Mouse (Mus musculus): ENCODE measurements around the gene Rbfox1. TPM values are rescaled to one million over a fixed set of nuclear protein-coding genes. Genes with fewer than 3 reads are reported as not detected.

Rbfox1 gene
- polyA plus RNA-seq, 1 experiment from 2014 or later = 4.5 TPM

DNA sequence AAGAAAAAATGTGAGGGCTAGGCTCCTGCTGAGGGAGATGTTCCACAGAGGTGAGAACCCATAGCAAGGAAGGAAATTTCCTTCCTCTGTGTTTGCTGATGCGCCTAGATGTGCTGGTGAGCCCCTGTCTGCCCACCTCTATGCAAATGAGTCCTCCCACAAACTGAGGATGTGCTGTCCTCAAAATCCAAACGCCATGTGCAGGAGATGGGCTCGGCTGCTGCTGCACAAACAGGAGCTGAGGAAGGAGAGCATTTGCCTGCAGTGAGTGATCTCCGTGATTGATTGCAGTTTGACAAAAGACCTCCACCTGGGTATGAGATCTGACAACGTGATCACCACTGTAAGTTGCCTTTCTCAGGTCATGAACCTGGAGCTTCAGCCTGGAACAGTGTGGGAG lies 1308.4 kb downstream of the Rbfox1 start:
- Histone ChIP-seq H3K27me3 (ENCODE audit: control insufficient read depth, insufficient read depth, low read length) (no peaks in the 10 kb centered on the region), H3K27ac (ENCODE audit: low read length) (no peak overlapping the region), H3K4me2 (ENCODE audit: low read depth, low read length) (no peak overlapping the region), H3K9me3 (replicated peaks; ENCODE audit: control insufficient read depth, low read length) (no peaks in the 10 kb centered on the region), H3K9ac (ENCODE audit: low read length) (no peak overlapping the region), H3K4me3 (replicated peaks; ENCODE audit: low read length) (no peak overlapping the region), H3K4me1 (ENCODE audit: control insufficient read depth, insufficient read depth, low read length) (no peaks in the 10 kb centered on the region), H3K36me3 (ENCODE audit: control insufficient read depth, insufficient read depth, low read length) (no peaks in the 10 kb centered on the region)
- WGBS = 46% methylated on average over 5 of the region's 5 CpGs
- ATAC-seq (ENCODE audit: insufficient read depth, low FRiP score) = no peak

GRCm38 (mm10) chr16:7197953-7198352 lies 1312.8 kb downstream of the Rbfox1 start:
- Histone ChIP-seq H3K4me1 (ENCODE audit: control insufficient read depth, insufficient read depth, low read length) (no peaks in the 10 kb centered on the region), H3K9ac (ENCODE audit: low read length) (no peak overlapping the region), H3K36me3 (ENCODE audit: control insufficient read depth, insufficient read depth, low read length) (no peaks in the 10 kb centered on the region), H3K4me2 (ENCODE audit: low read depth, low read length) (no peak overlapping the region), H3K4me3 (replicated peaks; ENCODE audit: low read length) (no peak overlapping the region), H3K9me3 (replicated peaks; ENCODE audit: control insufficient read depth, low read length) (no peaks in the 10 kb centered on the region), H3K27ac (ENCODE audit: low read length) (no peak overlapping the region), H3K27me3 (ENCODE audit: control insufficient read depth, insufficient read depth, low read length) (no peaks in the 10 kb centered on the region)
- ATAC-seq (ENCODE audit: insufficient read depth, low FRiP score) = no peak
- 77% methylated on average over 5 of the region's 5 CpGs for WGBS

DNA sequence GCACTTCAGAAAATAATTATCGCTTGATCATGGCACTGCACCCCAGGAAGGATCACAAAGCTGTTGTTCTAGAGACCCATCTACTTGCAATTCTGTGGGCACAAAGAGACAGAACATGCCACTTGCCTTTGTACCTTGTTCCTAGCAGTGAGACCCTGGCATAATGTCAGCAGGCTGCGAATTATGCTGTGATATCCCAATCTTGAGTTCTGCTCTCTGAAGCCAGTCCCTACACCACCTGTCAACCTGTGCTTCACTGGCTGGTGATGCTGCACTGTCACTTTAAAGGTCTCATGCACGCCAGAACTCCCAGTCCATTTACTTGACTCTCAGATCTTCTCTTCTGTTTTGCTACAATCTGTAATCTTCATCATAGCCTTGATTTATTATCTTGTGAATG lies 1315.1 kb downstream of the Rbfox1 start:
- H3K4me3 ChIP-seq (replicated peaks; ENCODE audit: low read length) = no peak overlapping the region
- no peaks in the 10 kb centered on the region for H3K9me3 ChIP-seq (replicated peaks; ENCODE audit: control insufficient read depth, low read length)
- no peak overlapping the region for H3K27ac ChIP-seq (ENCODE audit: low read length)
- 82% methylated on average over 3 of the region's 3 CpGs for WGBS
- H3K9ac ChIP-seq (ENCODE audit: low read length) = no peak overlapping the region
- H3K4me1 ChIP-seq (ENCODE audit: control insufficient read depth, insufficient read depth, low read length) = no peaks in the 10 kb centered on the region
- H3K4me2 ChIP-seq (ENCODE audit: low read depth, low read length) = no peak overlapping the region
- ATAC-seq (ENCODE audit: insufficient read depth, low FRiP score) = no peak
- H3K27me3 ChIP-seq (ENCODE audit: control insufficient read depth, insufficient read depth, low read length) = no peaks in the 10 kb centered on the region
- H3K36me3 ChIP-seq (ENCODE audit: control insufficient read depth, insufficient read depth, low read length) = no peaks in the 10 kb centered on the region

DNA sequence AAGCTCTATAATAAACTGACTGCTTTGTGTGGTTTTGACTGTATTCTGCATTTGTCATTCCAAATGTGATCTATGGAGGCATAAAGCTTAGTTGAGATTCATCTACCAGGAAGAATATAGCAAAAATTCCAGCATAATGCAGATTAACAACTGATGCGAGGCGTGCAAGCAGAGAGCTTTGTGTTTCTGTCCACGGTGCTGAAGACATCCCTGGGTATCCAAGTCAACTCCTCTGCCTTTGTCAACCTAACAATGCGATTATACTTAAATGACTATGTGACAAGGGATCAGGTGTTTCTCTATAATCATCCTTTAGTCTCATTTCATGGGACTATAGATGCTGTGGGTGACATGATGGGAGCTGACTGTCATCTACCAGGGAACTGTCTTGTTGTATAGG lies 1316.7 kb downstream of the Rbfox1 start:
- Histone ChIP-seq H3K36me3 (ENCODE audit: control insufficient read depth, insufficient read depth, low read length) (no peaks in the 10 kb centered on the region), H3K27me3 (ENCODE audit: control insufficient read depth, insufficient read depth, low read length) (no peaks in the 10 kb centered on the region), H3K9me3 (replicated peaks; ENCODE audit: control insufficient read depth, low read length) (no peaks in the 10 kb centered on the region), H3K4me1 (ENCODE audit: control insufficient read depth, insufficient read depth, low read length) (no peaks in the 10 kb centered on the region), H3K9ac (ENCODE audit: low read length) (no peak overlapping the region), H3K27ac (ENCODE audit: low read length) (no peak overlapping the region), H3K4me2 (ENCODE audit: low read depth, low read length) (no peak overlapping the region), H3K4me3 (replicated peaks; ENCODE audit: low read length) (no peak overlapping the region)
- ATAC-seq (ENCODE audit: insufficient read depth, low FRiP score) = no peak
- WGBS = 48% methylated on average over 4 of the region's 4 CpGs

DNA sequence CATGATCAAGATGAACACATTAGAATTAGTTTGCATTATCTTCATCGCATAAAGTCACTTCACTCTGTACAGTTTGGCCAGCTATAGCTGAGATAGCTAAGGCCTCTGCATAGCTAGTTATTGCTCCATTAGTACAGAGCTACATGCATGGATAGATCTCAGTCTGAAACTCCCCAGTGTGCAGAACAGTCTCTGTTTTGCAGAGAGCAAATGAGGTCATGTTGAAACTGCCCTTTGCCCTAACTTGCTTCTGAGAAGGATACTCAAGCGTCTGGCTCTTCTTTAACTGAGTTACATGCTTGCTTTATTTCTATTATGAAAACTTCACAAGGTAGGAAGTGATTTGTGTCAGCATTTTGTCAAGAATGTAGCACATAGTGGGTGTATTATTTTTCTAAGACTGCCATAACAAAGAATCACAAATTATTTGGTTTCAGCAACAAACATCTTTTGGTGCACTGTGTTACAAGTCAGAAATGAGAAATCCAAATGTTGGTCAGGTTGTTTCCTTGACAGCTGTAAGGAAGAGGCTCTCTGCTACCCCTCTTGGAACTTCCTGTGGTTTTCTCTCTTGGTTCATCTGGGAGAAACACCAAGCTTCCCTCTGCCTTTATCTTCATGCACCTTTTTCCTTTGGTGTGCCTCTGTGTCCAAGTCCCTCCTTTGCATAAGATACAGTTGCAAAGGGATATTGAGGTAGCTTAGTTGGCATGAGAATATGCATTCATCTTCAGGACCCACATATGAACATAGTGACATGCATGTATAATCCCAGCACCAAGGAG lies 1321.2 kb downstream of the Rbfox1 start:
- Histone ChIP-seq H3K36me3 (ENCODE audit: control insufficient read depth, insufficient read depth, low read length) (no peaks in the 10 kb centered on the region), H3K9ac (ENCODE audit: low read length) (no peak overlapping the region), H3K4me1 (ENCODE audit: control insufficient read depth, insufficient read depth, low read length) (no peaks in the 10 kb centered on the region), H3K9me3 (replicated peaks; ENCODE audit: control insufficient read depth, low read length) (no peaks in the 10 kb centered on the region), H3K4me3 (replicated peaks; ENCODE audit: low read length) (no peak overlapping the region), H3K4me2 (ENCODE audit: low read depth, low read length) (no peak overlapping the region), H3K27me3 (ENCODE audit: control insufficient read depth, insufficient read depth, low read length) (no peaks in the 10 kb centered on the region), H3K27ac (ENCODE audit: low read length) (no peak overlapping the region)
- no peak for ATAC-seq (ENCODE audit: insufficient read depth, low FRiP score)
- 74% methylated on average over 2 of the region's 2 CpGs for WGBS

DNA sequence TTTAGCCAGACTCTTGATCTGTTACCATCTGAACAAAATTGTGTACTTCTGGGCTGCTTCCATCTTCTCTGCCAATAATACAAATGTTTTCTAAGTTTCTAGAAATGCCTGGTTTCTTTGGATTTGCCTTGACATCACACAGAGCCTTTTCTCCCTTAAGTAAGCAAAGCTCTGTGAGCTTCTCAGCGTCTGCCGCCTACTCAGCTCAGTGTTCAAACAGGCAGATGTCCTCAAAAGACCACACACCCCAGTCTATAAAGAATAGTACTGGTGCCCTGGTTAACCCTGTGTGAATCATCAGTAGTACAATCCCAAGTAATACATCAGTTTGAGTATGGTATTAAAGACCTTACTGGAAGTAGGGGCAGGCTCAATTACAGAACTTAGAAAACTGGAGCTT lies 1322.4 kb downstream of the Rbfox1 start:
- no peak overlapping the region for H3K9ac ChIP-seq (ENCODE audit: low read length)
- H3K4me3 ChIP-seq (replicated peaks; ENCODE audit: low read length) = no peak overlapping the region
- H3K36me3 ChIP-seq (ENCODE audit: control insufficient read depth, insufficient read depth, low read length) = no peaks in the 10 kb centered on the region

DNA sequence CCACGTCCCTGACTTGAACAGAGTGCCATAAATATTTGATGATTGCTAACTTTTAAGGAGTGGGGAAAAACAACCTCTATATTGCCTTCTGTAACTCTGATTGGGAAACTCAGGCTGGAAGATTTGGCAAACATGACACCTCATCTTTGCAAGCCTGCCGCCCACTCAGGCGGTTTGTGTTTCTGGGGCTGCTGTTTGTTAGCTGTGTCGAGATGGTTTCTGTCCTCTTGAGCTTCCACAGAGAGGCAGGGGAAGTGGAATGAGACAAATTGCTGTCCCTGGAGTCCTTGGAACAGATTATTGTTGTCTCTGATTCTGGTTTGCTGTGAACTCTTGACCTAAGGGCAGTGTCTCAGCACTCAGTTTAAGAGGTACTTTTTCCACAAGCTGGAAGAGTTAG lies 1327.6 kb downstream of the Rbfox1 start:
- Histone ChIP-seq H3K9ac (ENCODE audit: low read length) (no peak overlapping the region), H3K4me2 (ENCODE audit: low read depth, low read length) (no peak overlapping the region), H3K9me3 (replicated peaks; ENCODE audit: control insufficient read depth, low read length) (no peaks in the 10 kb centered on the region), H3K4me1 (ENCODE audit: control insufficient read depth, insufficient read depth, low read length) (no peaks in the 10 kb centered on the region), H3K27me3 (ENCODE audit: control insufficient read depth, insufficient read depth, low read length) (no peaks in the 10 kb centered on the region), H3K27ac (ENCODE audit: low read length) (no peak overlapping the region), H3K4me3 (replicated peaks; ENCODE audit: low read length) (no peak overlapping the region), H3K36me3 (ENCODE audit: control insufficient read depth, insufficient read depth, low read length) (no peaks in the 10 kb centered on the region)
- WGBS = 58% methylated on average over 4 of the region's 4 CpGs
- no peak for ATAC-seq (ENCODE audit: insufficient read depth, low FRiP score)

More for the DNA sequence above, 1322.4 kb downstream of the Rbfox1 start:
- 42% methylated on average over 2 of the region's 2 CpGs for WGBS
- Histone ChIP-seq H3K27ac (ENCODE audit: low read length) (no peak overlapping the region), H3K4me2 (ENCODE audit: low read depth, low read length) (no peak overlapping the region), H3K9me3 (replicated peaks; ENCODE audit: control insufficient read depth, low read length) (no peaks in the 10 kb centered on the region), H3K27me3 (ENCODE audit: control insufficient read depth, insufficient read depth, low read length) (no peaks in the 10 kb centered on the region), H3K4me1 (ENCODE audit: control insufficient read depth, insufficient read depth, low read length) (no peaks in the 10 kb centered on the region)
- no peak for ATAC-seq (ENCODE audit: insufficient read depth, low FRiP score)

DNA sequence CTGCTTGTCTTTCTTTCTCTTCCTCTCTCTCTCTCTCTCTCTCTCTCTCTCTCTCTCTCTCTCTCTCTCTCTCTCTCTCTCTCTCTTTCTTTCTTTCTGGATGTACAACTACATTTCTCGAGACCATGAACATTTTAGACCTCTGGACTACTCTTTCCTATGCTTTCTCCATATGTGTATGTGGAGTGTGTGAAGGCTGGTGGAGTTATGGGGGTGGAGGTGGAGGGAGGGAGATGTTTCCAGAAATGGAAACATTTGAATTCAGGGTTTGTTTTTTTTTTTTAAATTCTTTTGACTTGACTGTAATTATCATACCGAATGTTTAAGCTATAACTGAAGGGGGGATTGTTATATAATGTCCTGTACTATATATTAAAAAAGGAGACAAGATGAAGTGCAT lies 1338.1 kb downstream of the Rbfox1 start:
- Histone ChIP-seq H3K4me1 (ENCODE audit: control insufficient read depth, insufficient read depth, low read length) (no peaks in the 10 kb centered on the region), H3K27ac (ENCODE audit: low read length) (no peak overlapping the region), H3K36me3 (ENCODE audit: control insufficient read depth, insufficient read depth, low read length) (no peaks in the 10 kb centered on the region), H3K9ac (ENCODE audit: low read length) (no peak overlapping the region), H3K27me3 (ENCODE audit: control insufficient read depth, insufficient read depth, low read length) (no peaks in the 10 kb centered on the region), H3K4me2 (ENCODE audit: low read depth, low read length) (no peak overlapping the region), H3K4me3 (replicated peaks; ENCODE audit: low read length) (no peak overlapping the region), H3K9me3 (replicated peaks; ENCODE audit: control insufficient read depth, low read length) (no peaks in the 10 kb centered on the region)
- no peak for ATAC-seq (ENCODE audit: insufficient read depth, low FRiP score)
- 70% methylated on average over 2 of the region's 2 CpGs for WGBS

DNA sequence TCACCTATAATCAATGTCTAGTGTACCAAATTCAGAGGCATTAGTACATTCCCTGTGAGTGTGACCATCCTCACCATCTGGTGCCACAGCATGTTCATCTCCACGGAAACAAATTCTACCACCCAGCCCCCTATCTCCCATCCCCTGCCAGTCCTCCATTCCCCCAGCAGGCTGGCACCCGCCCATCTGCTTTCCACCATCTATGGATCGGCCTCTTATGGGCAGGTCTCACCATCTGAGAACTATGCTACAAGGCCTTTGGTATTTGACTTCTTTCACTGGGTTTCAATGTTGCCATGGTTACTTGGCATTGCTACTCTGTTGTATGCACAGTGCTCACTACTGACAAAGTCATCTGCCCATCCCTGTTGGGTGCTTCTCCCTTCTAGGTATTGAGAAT lies 1340.8 kb downstream of the Rbfox1 start:
- no peak overlapping the region for H3K27ac ChIP-seq (ENCODE audit: low read length)
- H3K27me3 ChIP-seq (ENCODE audit: control insufficient read depth, insufficient read depth, low read length) = no peaks in the 10 kb centered on the region
- H3K4me1 ChIP-seq (ENCODE audit: control insufficient read depth, insufficient read depth, low read length) = no peaks in the 10 kb centered on the region
- WGBS = 87% methylated on average over 3 of the region's 3 CpGs
- no peak overlapping the region for H3K9ac ChIP-seq (ENCODE audit: low read length)
- ATAC-seq (ENCODE audit: insufficient read depth, low FRiP score) = no peak
- no peaks in the 10 kb centered on the region for H3K36me3 ChIP-seq (ENCODE audit: control insufficient read depth, insufficient read depth, low read length)
- H3K4me2 ChIP-seq (ENCODE audit: low read depth, low read length) = no peak overlapping the region
- H3K4me3 ChIP-seq (replicated peaks; ENCODE audit: low read length) = no peak overlapping the region
- no peaks in the 10 kb centered on the region for H3K9me3 ChIP-seq (replicated peaks; ENCODE audit: control insufficient read depth, low read length)

Data from stomach, embryonic 16.5 days (tissue).